Mouse (Mus musculus): ENCODE results near the gene Ereg. TPM values are rescaled to one million over a fixed set of nuclear protein-coding genes. Genes with fewer than 3 reads are reported as not detected.

Gene Ereg
- 0.05 TPM in 1 of 2 replicates, not detected in the other for polyA plus RNA-seq (2015; fragmentation: Nextera tagmentation; extraction: Ambion mirVana)

GRCm38 (mm10) chr5:91074450-91074950, at the start of gene Ereg:
TSS of gene Ereg (plus strand) at chr5:91074622.

GRCm38 (mm10) chr5:91027164-91027563, 47.3 kb upstream of the Ereg start, which contains the start of gene Epgn:
TSS of gene Epgn (plus strand) at chr5:91027464.

GRCm38 (mm10) chr5:91139446-91139873, 65.0 kb downstream of the Ereg start, which contains the start of gene Areg:
TSS of gene Areg (plus strand) at chr5:91139599.

Other genes with a start within 250 kb of the Ereg start
- gene Cxcl1, start 183.4 kb upstream of the Ereg start, polyA plus RNA-seq (2015; fragmentation: Nextera tagmentation; extraction: Ambion mirVana): 0.86 TPM in 1 of 2 replicates, not detected in the other
- gene Cxcl2, start 170.8 kb upstream of the Ereg start, polyA plus RNA-seq (2015; fragmentation: Nextera tagmentation; extraction: Ambion mirVana): not detected in 2 replicates
- 85.9 and 88.7 TPM in 2 replicates for gene Mthfd2l, start 143.5 kb upstream of the Ereg start, polyA plus RNA-seq (2015; fragmentation: Nextera tagmentation; extraction: Ambion mirVana)
- gene Epgn, start 47.2 kb upstream of the Ereg start, polyA plus RNA-seq (2015; fragmentation: Nextera tagmentation; extraction: Ambion mirVana): 0.14 TPM in 1 of 2 replicates, not detected in the other
- gene Areg, start 65.0 kb downstream of the Ereg start, polyA plus RNA-seq (2015; fragmentation: Nextera tagmentation; extraction: Ambion mirVana): 0.82 and 1.1 TPM in 2 replicates